Mouse (Mus musculus) heart, postnatal 0 days (tissue): Measurements from ENCODE around the gene Ak9. TPM values are rescaled to one million over a fixed set of nuclear protein-coding genes. Genes with fewer than 3 reads are reported as not detected.

Experiments
- ATAC-seq: fragments of 200-750 bp; cut with Nextera tagmentation; 2 replicates; pipeline ENCODE4 v1.8.0; 2017; ENCODE audit warnings: low read depth, moderate number of reproducible peaks, moderate library complexity; ENCODE audit not compliant: insufficient read depth
- DNase-seq: peaks from one replicate; pipeline ENCODE4 v3.0.0-alpha.2; 2016; ENCODE audit warnings: low spot score
- H3K27ac ChIP-seq: fragments of 300-500 bp; sonication (generic); 2 replicates; pipeline ENCODE4 v1.5.1; 2014; ENCODE audit warnings: low read depth, mild to moderate bottlenecking
- H3K27me3 ChIP-seq: fragments of 300-500 bp; sonication (generic); 2 replicates; pipeline ENCODE4 v1.6.1; 2014; ENCODE audit warnings: low read length, mixed read lengths; ENCODE audit not compliant: control insufficient read depth, insufficient read depth
- H3K36me3 ChIP-seq: fragments of 300-500 bp; sonication (generic); replicated peaks from 2 replicates; pipeline ENCODE4 v1.6.1; 2014; ENCODE audit warnings: low read length, mixed read lengths; ENCODE audit not compliant: control insufficient read depth, insufficient read depth
- H3K4me1 ChIP-seq: fragments of 300-500 bp; sonication (generic); 2 replicates; pipeline ENCODE4 v1.6.1; 2014; ENCODE audit warnings: antibody characterized with exemption; ENCODE audit not compliant: control insufficient read depth, insufficient read depth
- H3K4me2 ChIP-seq: fragments of 300-500 bp; sonication (generic); 2 replicates; pipeline ENCODE4 v1.6.1; 2014; ENCODE audit warnings: low read depth, mild to moderate bottlenecking, low read length, moderate library complexity
- H3K4me3 ChIP-seq: fragments of 300-500 bp; sonication (generic); 2 replicates; pipeline ENCODE4 v1.5.1; 2014; ENCODE audit warnings: low read depth, low read length
- H3K9ac ChIP-seq: fragments of 300-500 bp; sonication (generic); replicated peaks from 2 replicates; pipeline ENCODE4 v1.6.1; 2014; ENCODE audit warnings: low read depth, low read length, mixed read lengths
- H3K9me3 ChIP-seq: fragments of 300-500 bp; sonication (generic); replicated peaks from 2 replicates; pipeline ENCODE4 v1.6.1; 2016; ENCODE audit warnings: low read length; ENCODE audit not compliant: control insufficient read depth
- CTCF ChIP-seq: IDR thresholded peaks from 2 replicates; pipeline ENCODE4 v1.5.1; 2016; ENCODE audit warnings: antibody characterized with exemption, control low read depth, low read depth
- EP300 ChIP-seq: IDR thresholded peaks from 2 replicates; pipeline ENCODE4 v1.6.1; 2016; ENCODE audit warnings: antibody characterized with exemption, low read depth
- WGBS: fragments of 180-500 bp; shearing (Covaris S2); extraction: QIAGEN DNeasy Blood & Tissue Kit; methylation state at CpG from one replicate; pipeline ENCODE4 v1.1.7; 2014; 5-methylcytosine and 5-hydroxymethylcytosine counted together
- polyA plus RNA-seq: library from polyadenylated mRNA; unstranded; fragments of >200 nt; fragmentation: Nextera tagmentation; extraction: Ambion mirVana; gene quantifications from 2 replicates; pipeline ENCODE4 v1.2.1, GENCODE M21; 2015
- total RNA-seq: library from RNA; depleted of rRNA; stranded (reverse); fragments of >200 nt; gene quantifications from 2 replicates; pipeline ENCODE4 v1.2.3, GENCODE M21; 2014; ENCODE audit warnings: low replicate concordance

The Ak9 gene
- total and polyA plus RNA-seq, 2 experiments from 2014 or later = 0.23 to 0.29 TPM

GRCm38 (mm10) chr10:41420496-41421200 lies 116.9 kb downstream of the Ak9 start:
- 45% methylated on average over 9 of the region's 9 CpGs for WGBS
- Histone ChIP-seq H3K9ac (no peak overlapping the region), H3K27me3 (0 out of 2 replicates have a peak, but pooled peaks cover 3% of the 10 kb centered on the region), H3K4me1 (no peaks in the 10 kb centered on the region), H3K9me3 (peaks cover 8% of the 10 kb centered on the region; the same call in 1 of the 2 replicates), H3K27ac (no peak overlapping the region), H3K36me3 (no peaks in the 10 kb centered on the region), H3K4me2 (no peak overlapping the region), H3K4me3 (no peak overlapping the region)
- DNase-seq (no peak), ATAC-seq (no peak)
- TF ChIP-seq EP300 = no peak
- no peak for TF ChIP-seq CTCF

- no peak overlapping the region for H3K4me3 ChIP-seq
- 0 out of 2 replicates have a peak, but pooled peaks cover 3% of the 10 kb centered on the region for H3K27me3 ChIP-seq
- H3K36me3 ChIP-seq = no peaks in the 10 kb centered on the region
- WGBS = 90% methylated on average over 2 of the region's 2 CpGs
- H3K4me2 ChIP-seq = no peak overlapping the region
- DNase-seq (no peak), ATAC-seq (no peak)
- TF ChIP-seq EP300 = no peak
- H3K9me3 ChIP-seq = no peaks in the 10 kb centered on the region
- no peak overlapping the region for H3K9ac ChIP-seq
- H3K4me1 ChIP-seq = no peaks in the 10 kb centered on the region
- no peak overlapping the region for H3K27ac ChIP-seq
Measured at GRCm38 (mm10) chr10:41423681-41424080, 119.9 kb downstream of the Ak9 start.

GRCm38 (mm10) chr10:41426368-41426767 lies 122.6 kb downstream of the Ak9 start:
- no peak overlapping the region for H3K4me3 ChIP-seq
- ATAC-seq (no peak), DNase-seq (no peak)
- no peaks in the 10 kb centered on the region for H3K9me3 ChIP-seq
- no peak overlapping the region for H3K9ac ChIP-seq
- WGBS = 59% methylated on average over 6 of the region's 6 CpGs
- 0 out of 2 replicates have a peak, but pooled peaks cover 3% of the 10 kb centered on the region for H3K27me3 ChIP-seq
- no peaks in the 10 kb centered on the region for H3K36me3 ChIP-seq
- no peak for TF ChIP-seq CTCF
- TF ChIP-seq EP300 = no peak
- H3K27ac ChIP-seq = no peak overlapping the region
- no peaks in the 10 kb centered on the region for H3K4me1 ChIP-seq
- no peak overlapping the region for H3K4me2 ChIP-seq

GRCm38 (mm10) chr10:41434624-41435023 lies 130.8 kb downstream of the Ak9 start:
- DNase-seq (peak; percentile 42), ATAC-seq (peak; percentile 67; the same call in 1 of the 2 replicates)
- 28% methylated on average over 4 of the region's 4 CpGs for WGBS
- no peak overlapping the region for H3K4me3 ChIP-seq
- no peaks in the 10 kb centered on the region for H3K36me3 ChIP-seq
- H3K27ac ChIP-seq = no peak overlapping the region
- no peaks in the 10 kb centered on the region for H3K4me1 ChIP-seq
- no peaks in the 10 kb centered on the region for H3K9me3 ChIP-seq
- H3K27me3 ChIP-seq = no peaks in the 10 kb centered on the region
- TF ChIP-seq EP300 (no peak), CTCF (peak; percentile 61)
- H3K9ac ChIP-seq = no peak overlapping the region
- H3K4me2 ChIP-seq = no peak overlapping the region

- WGBS = 10% methylated on average over 3 of the region's 3 CpGs
- H3K4me3 ChIP-seq = no peak overlapping the region
- no peak overlapping the region for H3K4me2 ChIP-seq
- H3K9ac ChIP-seq = no peak overlapping the region
- ATAC-seq = peak; percentile 72
- H3K36me3 ChIP-seq = no peaks in the 10 kb centered on the region
- H3K9me3 ChIP-seq = no peaks in the 10 kb centered on the region
- H3K4me1 ChIP-seq = no peaks in the 10 kb centered on the region
- no peak for DNase-seq
- H3K27ac ChIP-seq = no peak overlapping the region
- no peak for TF ChIP-seq EP300
- no peak for TF ChIP-seq CTCF
- H3K27me3 ChIP-seq = no peaks in the 10 kb centered on the region
Measured at GRCm38 (mm10) chr10:41435141-41435540, 131.4 kb downstream of the Ak9 start.

- ATAC-seq = no peak
- 65% methylated on average over 1 of the region's 1 CpGs for WGBS
Measured at GRCm38 (mm10) chr10:41448216-41448615, 144.4 kb downstream of the Ak9 start.

More at GRCm38 (mm10) chr10:41448216-41448615, 144.4 kb downstream of the Ak9 start:
- peaks cover 3% of the 10 kb centered on the region; the same call in 1 of the 2 replicates for H3K4me1 ChIP-seq
- no peak overlapping the region for H3K9ac ChIP-seq
- no peaks in the 10 kb centered on the region for H3K9me3 ChIP-seq
- H3K27me3 ChIP-seq = no peaks in the 10 kb centered on the region
- H3K36me3 ChIP-seq = 0 out of 2 replicates have a peak, but pooled peaks cover 4% of the 10 kb centered on the region
- DNase-seq = no peak
- TF ChIP-seq CTCF (no peak), EP300 (no peak)
- no peak overlapping the region for H3K4me2 ChIP-seq
- H3K27ac ChIP-seq = no peak overlapping the region
- no peak overlapping the region for H3K4me3 ChIP-seq
